Mouse (Mus musculus) ES-E14 (cell line): ENCODE measurements around the gene Tspo. TPM values are rescaled to one million over a fixed set of nuclear protein-coding genes. Genes with fewer than 3 reads are reported as not detected.

Source experiments
- DNase-seq: peaks from one replicate; pipeline ENCODE4 v3.0.0-alpha.2; 2013; ENCODE audit warnings: low read depth, low spot score
- H3K27ac ChIP-seq: 2 replicates; pipeline ENCODE4 v1.5.1; 2012; ENCODE audit warnings: low read depth, mild to moderate bottlenecking, low read length, moderate library complexity, mixed read lengths; ENCODE audit not compliant: poor library complexity, insufficient read depth, severe bottlenecking
- H3K36me3 ChIP-seq: 2 replicates; pipeline ENCODE4 v1.6.1; 2012; ENCODE audit warnings: mild to moderate bottlenecking, low read length, moderate library complexity, mixed read lengths; ENCODE audit not compliant: control insufficient read depth, poor library complexity, insufficient read depth, severe bottlenecking
- H3K4me1 ChIP-seq, 2 experiments: fragments of 150-350 bp in 1 of 2; sonication (generic) in 1 of 2; 2 replicates each; pipeline ENCODE4 v1.6.1; 2012; ENCODE audit warnings: low read length in 2 of 2, mild to moderate bottlenecking in 1 of 2, mixed read lengths in 1 of 2; ENCODE audit not compliant: control insufficient read depth in 2 of 2, insufficient read depth in 2 of 2, poor library complexity in 1 of 2
- H3K4me3 ChIP-seq, 2 experiments: fragments of 150-350 bp in 1 of 2; sonication (generic) in 1 of 2; 2 replicates each; pipeline ENCODE4 v1.5.1; 2012; ENCODE audit warnings: low read length in 2 of 2, low read depth in 1 of 2, mild to moderate bottlenecking in 1 of 2, mixed read lengths in 1 of 2; ENCODE audit not compliant: insufficient read depth in 1 of 2, poor library complexity in 1 of 2, severe bottlenecking in 1 of 2
- H3K9ac ChIP-seq: 2 replicates; pipeline ENCODE4 v1.6.1; 2012; ENCODE audit warnings: low read depth, mild to moderate bottlenecking, low read length, mixed read lengths; ENCODE audit not compliant: poor library complexity, insufficient read depth, severe bottlenecking
- H3K9me3 ChIP-seq: fragments of 150-350 bp; sonication (generic); 2 replicates; pipeline ENCODE4 v1.6.1; 2012; ENCODE audit warnings: low read depth, mild to moderate bottlenecking, low read length; ENCODE audit not compliant: control insufficient read depth, insufficient read depth
- CHD2 ChIP-seq: IDR thresholded peaks from 2 replicates; pipeline ENCODE4 v1.6.1; 2014; ENCODE audit warnings: mild to moderate bottlenecking, low read depth, low read length, inconsistent platforms
- HCFC1 ChIP-seq: IDR thresholded peaks from 2 replicates; pipeline ENCODE4 v1.6.1; 2012; ENCODE audit warnings: low read length, inconsistent platforms, borderline replicate concordance; ENCODE audit not compliant: insufficient read depth
- MAFK ChIP-seq: IDR thresholded peaks from 2 replicates; pipeline ENCODE4 v1.6.1; 2014; ENCODE audit warnings: mild to moderate bottlenecking, low read depth, low read length, inconsistent platforms; ENCODE audit not compliant: insufficient read depth
- ZC3H11A ChIP-seq: IDR thresholded peaks from 2 replicates; pipeline ENCODE4 v1.6.1; 2012; ENCODE audit warnings: low read depth, mild to moderate bottlenecking, inconsistent platforms, low read length, borderline replicate concordance
- ZNF384 ChIP-seq: IDR thresholded peaks from 2 replicates; pipeline ENCODE4 v1.6.1; 2012; ENCODE audit warnings: low read depth, low read length, inconsistent platforms
- in situ Hi-C, 2 experiments: fragments of 600-800 bp; cut with MboI; formaldehyde crosslinking; loops; one replicate each; pipeline ENCODE4 v1.15.1; 2025; ENCODE audit warnings: low sequenced_read_pairs in 2 of 2, inconsistent platforms in 1 of 2; ENCODE audit not compliant: unreplicated experiment in 2 of 2
- total RNA-seq: library from RNA; depleted of rRNA; stranded (reverse); fragments of 300-350 nt; gene quantifications from 2 replicates; pipeline ENCODE4 v1.2.3, GENCODE M21; 2012

The Tspo gene
- total RNA-seq, 1 experiment, result 43.4 TPM

DNA sequence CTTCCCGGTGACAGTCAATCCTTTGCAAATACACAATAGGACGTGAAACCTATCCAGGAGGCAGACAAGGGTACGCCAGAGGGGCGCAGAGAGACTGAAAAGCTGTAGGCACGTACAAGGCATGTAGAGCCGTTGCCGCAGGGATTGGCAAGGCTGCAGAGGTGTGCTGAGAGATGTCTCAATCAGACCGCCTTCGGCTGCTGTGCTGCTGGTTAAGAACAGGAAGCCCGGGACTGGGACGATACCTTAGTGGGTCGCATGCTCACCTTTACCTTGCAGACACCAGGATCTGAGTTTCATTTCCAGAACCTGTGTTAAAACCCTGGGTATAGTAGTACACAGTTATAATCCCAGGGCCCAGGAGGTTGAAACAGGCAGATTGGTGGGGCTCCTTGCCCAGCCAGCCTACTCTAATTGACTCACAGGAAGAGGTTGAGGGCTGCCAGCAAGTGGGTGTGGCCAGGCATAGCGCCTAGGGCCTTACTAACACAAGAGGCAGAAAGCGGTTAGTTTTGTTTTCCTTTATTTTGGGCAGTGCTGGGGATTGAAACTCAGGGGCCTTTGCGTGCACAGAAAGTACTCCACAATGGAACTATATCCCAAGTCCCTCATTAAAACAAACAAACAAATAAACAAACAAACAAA is 644 bp upstream of the Tspo start:
- Histone ChIP-seq H3K27ac (peak overlapping the region; percentile 27), H3K4me1 (peaks cover 2 to 23% of the 10 kb centered on the region in 2 experiments; a peak in 1 of 4 replicates), H3K9me3 (no peaks in the 10 kb centered on the region), H3K36me3 (no peaks in the 10 kb centered on the region), H3K9ac (peak overlapping the region; percentile 8; the same call in 1 of the 2 replicates), H3K4me3 (peak overlapping the region; percentile 25 to 55)
- peak; percentile 57 for DNase-seq
- TF ChIP-seq ZC3H11A (no peak), MAFK (no peak), HCFC1 (no peak), CHD2 (no peak), ZNF384 (no peak)
- in situ Hi-C loops, result no loop called here

DNA sequence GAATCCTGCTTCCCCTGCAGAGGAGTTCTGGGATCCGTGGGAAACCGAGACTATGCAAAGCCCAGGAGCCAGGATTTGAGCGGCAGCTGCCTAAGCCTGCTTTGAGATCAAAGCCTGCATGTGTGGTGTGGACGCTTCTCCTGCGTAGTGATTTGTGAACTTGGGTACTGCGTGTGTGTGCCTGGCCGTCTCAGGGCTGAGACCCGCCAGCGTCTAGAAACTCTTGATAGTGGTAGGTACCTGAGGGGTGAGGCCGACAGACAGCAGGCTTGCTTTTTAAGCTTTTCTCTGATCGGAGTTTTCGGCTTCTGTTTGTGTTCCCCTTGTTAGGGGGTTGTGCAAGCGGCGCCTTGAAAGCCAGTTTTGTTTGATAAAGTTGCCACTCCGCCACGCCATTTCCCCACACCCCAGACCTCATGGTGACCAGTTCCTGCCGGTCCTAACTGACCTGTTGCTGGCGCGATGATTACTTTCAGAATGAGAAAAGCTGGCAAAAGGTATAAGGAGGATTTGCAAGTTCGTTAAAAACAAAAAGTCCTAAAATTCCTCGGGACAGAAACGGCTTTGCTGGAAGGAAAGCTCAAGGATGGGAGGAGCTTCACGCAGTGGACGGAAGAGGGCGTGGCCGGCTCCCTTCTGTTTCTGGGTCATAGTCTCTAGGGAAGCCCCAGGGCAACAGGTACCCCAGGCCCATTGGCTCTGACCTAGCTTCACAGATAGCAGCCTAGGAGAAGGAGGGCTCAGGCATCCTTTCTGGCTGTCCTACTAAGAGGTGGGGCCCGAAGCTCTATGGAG is 662 bp downstream of the Tspo start:
- no peak for TF ChIP-seq ZC3H11A
- TF ChIP-seq ZNF384, result no peak
- no peak for TF ChIP-seq CHD2
- no peak for TF ChIP-seq HCFC1
- no peak overlapping the region for H3K27ac ChIP-seq
- H3K4me3 ChIP-seq, result peak overlapping the region; percentile 55 to 62
- no peaks in the 10 kb centered on the region for H3K36me3 ChIP-seq
- in situ Hi-C loops, result no loop called here
- peak overlapping the region; percentile 49; the same call in 1 of the 2 replicates for H3K9ac ChIP-seq
- DNase-seq, result peak; percentile 37
- H3K4me1 ChIP-seq, result peaks cover 2 to 23% of the 10 kb centered on the region in 2 experiments; a peak in 1 of 4 replicates
- no peaks in the 10 kb centered on the region for H3K9me3 ChIP-seq

DNA sequence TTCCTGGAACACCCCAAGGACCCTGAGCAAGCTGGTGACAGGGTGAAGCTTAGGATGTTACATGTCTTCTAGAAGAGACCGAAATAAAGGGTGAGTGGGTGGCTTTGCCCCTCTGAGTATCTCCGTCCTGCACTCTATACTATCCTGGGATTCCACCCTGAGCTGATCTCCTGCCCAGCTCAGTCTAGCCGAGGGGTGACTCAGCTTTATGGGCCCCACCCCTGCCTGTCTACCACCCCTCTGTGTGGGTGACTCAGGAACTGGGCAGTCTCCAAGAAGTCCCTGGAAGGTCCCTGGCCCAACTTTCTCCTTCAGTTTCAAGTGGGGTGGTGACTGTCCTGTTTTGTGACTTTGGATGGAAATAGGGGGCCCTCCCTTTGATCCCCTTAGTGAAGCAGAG is 2.0 kb downstream of the Tspo start:
- Histone ChIP-seq H3K4me3 (no peak overlapping the region), H3K4me1 (peaks cover 5 to 32% of the 10 kb centered on the region in 2 experiments; a peak in 3 of 4 replicates), H3K9ac (no peak overlapping the region), H3K27ac (no peak overlapping the region), H3K9me3 (no peaks in the 10 kb centered on the region), H3K36me3 (no peaks in the 10 kb centered on the region)
- in situ Hi-C loops, result no loop called here
- TF ChIP-seq ZNF384 (no peak), HCFC1 (no peak), CHD2 (no peak), MAFK (peak; percentile 33; the same call in 1 of the 2 replicates)
- no peak for DNase-seq

DNA sequence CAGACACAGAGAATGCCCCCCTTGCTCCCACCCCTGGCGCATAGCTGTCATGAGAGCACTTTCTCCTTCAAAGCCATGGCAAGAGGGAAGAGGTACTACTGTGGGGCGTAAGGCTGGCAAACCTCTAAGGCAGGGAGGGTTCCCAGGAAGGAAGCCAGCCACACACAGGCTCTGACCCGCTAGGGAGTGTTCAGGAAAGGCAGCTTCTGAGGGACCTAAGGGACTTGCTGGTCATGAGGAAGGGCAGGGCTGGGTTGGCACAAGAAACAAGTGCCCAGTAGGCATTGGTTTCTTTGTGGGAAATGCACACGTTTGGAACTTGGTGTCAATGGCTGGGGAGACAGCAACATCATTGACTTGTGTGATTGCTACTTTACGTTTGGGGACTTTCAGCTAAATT is 2.6 kb downstream of the Tspo start:
- Histone ChIP-seq H3K4me3 (no peak overlapping the region), H3K27ac (no peak overlapping the region)
- in situ Hi-C loops, result no loop called here

More for the DNA sequence above, 2.6 kb downstream of the Tspo start:
- Histone ChIP-seq H3K9ac (no peak overlapping the region), H3K4me1 (peaks cover 5 to 34% of the 10 kb centered on the region in 2 experiments; a peak in 3 of 4 replicates), H3K36me3 (no peaks in the 10 kb centered on the region), H3K9me3 (no peaks in the 10 kb centered on the region)
- no peak for DNase-seq
- TF ChIP-seq ZNF384, result no peak
- TF ChIP-seq MAFK, result no peak
- TF ChIP-seq ZC3H11A, result no peak
